Mouse (Mus musculus) thymus, postnatal 14 days (tissue): ENCODE data around the gene Entpd5.

Source experiments
- DNase-seq: peaks from one replicate; pipeline ENCODE4 v3.0.0; 2021

Entpd5 gene

DNA sequence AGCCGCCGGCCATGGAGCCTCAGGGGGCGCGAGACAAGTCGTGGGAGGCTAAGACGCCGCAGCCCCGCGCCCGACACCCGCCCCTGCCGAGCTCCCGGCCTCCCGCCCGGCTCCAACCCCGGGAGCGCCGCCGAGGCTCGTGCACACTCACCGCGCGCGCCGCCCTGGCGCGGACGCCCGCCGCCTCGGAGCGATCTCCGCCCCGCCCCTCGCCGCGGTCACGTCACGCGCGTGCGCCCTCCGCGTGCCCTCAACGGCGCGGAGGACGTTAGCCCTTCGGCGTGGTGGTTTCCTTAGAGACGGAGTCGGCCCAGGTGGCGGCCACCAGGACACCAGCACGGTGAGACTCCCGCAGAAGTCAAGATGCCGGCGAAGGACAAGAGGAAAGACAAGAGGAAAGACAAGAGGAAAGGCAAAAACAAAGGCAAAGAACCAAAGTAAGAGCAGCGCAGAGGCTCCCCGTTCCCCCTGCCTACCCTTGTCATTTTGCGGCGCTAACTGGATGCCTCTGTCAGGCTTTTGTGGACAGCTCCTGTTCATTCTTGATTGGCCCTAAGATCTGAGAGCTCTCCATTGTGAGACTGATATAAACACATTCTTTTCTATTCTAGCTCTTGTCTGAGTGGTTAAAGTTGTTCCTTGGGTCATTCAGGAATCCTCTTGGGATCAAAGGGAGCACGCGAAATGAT, at the start of gene Entpd5, which contains the start of gene Bbof1:
Entpd5 (minus strand) TSS at position 211 of the 689 bp plus-strand sequence.
Bbof1 (plus strand) TSS at position 253 of the 689 bp plus-strand sequence.
- peak; percentile 95 for DNase-seq

DNA sequence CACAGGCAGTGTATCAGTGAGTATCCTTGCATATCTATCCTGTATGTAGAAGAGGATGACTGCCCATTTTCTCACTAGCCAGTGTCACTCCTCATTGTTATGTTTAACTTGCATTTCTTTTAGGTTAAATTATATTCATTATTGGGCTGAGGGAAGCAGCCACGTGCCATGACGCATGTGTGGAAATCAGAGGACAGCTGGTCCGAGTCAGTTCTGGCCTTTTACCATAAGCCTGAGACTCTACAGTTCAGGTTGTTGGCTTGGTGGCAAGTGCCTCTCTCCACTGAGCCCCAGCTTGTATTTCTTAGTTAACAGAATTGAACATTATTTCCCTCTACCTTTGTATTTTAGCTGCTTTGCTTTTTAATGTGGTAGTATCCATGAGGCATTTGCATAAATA, 48.1 kb upstream of the Entpd5 start:
- no peak for DNase-seq

GRCm38 (mm10) chr12:84451801-84452200, 43.0 kb upstream of the Entpd5 start:
- DNase-seq = no peak

DNA sequence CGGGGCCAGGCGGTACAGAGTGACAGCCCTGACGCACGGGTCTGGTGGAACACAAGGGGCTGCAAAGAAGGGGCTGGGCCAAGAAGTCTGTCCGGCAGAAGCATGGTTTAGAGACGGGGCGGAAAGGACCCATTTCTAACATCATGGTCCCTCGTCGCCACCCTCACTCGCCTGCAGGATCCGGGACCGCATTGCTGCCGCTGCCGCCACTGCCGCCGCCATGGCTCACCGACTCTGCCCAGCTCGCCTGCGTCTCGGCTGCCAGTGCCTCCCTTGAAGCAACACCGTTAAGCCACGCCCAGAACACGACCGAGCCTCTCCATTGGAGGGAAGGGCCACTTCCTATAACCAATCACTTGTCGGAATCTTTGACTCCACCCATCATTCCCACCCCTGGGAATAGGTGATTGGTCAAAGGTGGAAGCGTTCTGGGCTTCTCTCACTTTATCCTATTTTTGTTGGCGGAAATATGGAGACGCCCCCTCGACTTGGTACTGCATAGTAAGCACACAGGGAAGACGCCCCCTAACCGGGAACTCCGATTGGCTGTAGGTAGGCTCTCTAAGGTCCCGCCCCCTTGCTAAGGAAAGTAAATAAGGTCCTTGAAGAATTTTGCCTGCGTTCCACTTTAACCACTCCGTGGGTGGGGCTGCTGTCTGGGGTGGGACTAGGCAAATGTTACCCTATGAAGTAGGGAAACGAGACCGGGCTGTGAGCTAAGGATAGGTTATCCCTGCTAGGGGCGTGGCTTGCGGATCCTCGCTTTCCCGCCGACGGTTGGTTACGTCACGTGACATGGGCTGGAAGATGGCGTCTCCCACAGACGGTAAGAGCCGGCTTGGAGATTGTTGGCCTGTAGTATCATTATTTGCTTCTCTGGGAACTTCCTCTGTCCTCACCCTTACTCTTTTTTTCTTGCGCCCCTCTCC, 42.2 kb upstream of the Entpd5 start, which contains the start of the genes Aldh6a1 and Lin52:
Aldh6a1 (minus strand) TSS at position 287 of the 929 bp plus-strand sequence.
Lin52 (plus strand) TSS at position 705 of the 929 bp plus-strand sequence.
- DNase-seq = peak; percentile 96

DNA sequence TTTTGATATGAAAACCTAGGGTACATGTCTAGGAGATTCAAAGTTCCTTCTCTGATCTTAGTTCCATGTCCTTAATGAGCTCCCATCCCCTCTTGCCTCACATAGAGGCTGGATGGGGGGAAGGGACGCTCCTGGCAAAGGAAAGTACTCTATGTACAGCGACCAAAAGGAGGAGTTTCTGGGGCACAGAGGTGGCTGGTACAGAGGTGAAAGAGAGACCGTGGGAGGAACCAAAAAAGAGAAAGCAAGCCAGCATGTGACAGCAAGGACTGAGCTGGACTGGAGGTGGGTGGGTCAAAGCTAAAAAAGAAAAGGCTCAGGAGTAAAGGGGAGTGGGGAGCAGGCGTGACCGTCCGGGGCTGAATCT, 41.5 kb upstream of the Entpd5 start:
- no peak for DNase-seq

DNA sequence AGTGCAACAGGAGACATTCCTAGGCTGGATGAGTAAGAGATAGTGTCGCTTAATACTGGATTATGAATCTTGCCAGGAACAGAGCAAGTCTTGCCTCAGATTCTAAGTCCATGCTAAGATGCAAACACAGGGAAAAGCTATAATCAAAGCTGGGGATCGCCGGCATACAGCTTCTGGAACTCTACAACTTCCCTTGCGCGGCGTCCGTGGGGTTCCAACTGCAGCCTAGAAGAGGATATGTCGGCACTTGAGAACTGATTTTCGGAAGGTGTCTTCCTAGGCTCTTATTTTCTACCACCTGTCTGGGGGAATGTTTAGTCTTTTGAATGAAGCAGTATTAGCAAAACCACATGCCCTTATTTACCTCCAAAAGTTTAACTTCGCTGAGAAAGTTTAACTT, 41.1 kb upstream of the Entpd5 start:
- DNase-seq = peak; percentile 8

DNA sequence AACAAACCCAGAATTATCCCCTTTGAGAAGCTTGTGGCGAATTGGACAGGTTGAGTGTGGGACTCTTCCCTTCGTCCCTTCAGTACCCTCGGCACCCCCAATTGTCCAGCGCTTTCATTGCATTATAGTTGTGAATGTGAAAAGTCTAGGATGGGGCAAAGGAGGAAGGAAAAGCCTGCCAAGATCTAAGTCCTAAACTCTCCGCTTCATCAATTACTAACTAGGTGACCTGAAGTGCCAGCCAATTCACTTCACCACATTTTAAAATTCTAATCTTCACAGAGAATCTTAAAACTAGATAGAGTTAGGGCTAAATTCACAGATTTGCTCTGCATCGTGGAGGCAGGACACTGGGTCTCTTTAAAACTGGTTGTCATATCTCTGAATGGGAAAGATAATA, 39.4 kb upstream of the Entpd5 start:
- no peak for DNase-seq

GRCm38 (mm10) chr12:84447386-84447785, 38.6 kb upstream of the Entpd5 start:
- DNase-seq = no peak

DNA sequence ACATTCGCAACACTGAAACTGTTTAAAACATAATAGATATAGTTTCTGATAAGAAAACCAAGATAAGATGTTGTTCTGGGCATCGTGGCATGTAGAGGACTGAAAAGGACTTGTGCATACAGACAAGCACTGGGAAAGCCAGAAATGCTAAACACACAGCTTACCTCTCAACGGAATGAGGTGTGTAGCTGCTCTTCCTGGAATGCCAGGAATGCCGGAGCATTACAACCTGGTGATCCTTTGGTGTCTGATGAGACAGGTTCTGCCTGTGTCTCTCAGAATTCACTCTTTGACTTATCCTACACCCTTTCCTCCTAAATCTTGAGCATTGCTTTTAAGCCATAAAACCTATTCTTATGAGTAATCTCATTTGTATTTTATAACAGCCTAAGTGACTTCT, 33.7 kb upstream of the Entpd5 start:
- DNase-seq = no peak

DNA sequence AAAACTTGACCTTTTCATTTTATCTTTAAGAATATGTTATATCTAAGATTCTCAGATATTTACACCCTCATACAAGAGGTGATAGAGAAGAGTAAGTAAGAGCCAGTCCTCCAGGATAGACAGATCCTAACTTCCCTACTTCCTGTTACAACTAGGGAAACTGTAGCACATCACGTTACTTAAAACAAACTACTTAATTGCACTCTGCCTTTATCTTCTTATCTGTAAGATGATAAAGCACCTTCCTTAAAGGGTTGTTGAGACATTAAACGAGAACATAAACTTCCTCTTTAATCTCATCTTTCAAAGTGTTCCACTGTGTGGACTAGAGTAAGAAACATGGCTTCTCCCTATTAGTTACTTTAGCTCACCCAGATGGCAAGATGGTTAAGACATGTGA, 29.9 kb upstream of the Entpd5 start:
- DNase-seq = no peak

DNA sequence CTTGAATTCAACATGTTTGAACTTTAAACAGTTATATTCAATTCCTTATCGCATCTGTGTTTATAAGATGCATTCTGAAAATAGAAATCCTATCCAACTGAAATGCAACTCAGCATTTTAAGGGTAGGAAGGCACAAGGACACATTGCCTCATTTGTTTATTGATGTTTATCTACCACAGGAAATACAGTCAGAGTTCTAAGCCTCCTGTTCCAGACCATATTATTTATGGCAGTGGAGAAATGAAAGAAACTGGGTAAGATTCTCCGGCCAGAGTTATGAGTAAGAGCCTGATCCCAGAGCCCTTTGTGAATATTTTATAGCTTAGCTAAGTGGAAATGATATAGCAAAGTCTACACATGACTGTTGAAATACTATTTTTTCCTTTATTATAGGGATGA, 21.0 kb upstream of the Entpd5 start:
- DNase-seq = no peak

DNA sequence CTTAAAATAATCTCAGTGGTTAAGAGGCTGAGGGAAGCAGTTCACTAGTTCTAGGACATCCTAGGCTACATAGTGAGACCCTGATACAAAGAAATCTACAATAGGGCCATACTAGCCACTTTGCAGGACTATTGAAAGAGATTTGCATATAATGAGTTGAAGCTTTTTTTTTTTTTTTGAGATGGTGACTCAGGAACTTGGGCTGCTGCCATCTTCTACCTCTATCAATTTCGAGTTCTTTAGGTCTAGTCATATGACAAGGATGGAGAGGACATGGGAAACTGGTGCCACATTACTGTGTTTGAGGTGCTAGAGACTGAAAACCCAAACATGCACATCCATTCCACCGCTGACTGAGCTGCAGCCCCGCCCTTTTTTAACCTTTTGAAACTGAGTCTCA, 15.2 kb upstream of the Entpd5 start:
- DNase-seq = no peak

DNA sequence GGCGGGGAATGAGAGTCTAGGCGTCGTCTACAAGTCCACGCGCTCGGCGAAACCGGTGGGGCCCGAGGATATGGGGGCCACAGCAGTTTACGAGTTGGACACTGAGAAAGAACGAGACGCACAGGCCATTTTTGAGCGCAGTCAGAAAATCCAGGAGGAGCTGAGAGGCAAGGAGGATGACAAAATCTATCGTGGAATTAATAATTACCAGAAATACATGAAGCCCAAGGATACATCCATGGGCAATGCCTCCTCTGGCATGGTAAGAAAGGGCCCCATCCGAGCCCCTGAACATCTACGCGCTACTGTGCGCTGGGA, 8.7 kb upstream of the Entpd5 start:
- DNase-seq = no peak

- peak; percentile 88 for DNase-seq
These were observed 8.2 kb upstream of the Entpd5 start, which contains the start of gene Rnf113a2 for GRCm38 (mm10) chr12:84416834-84417604. Gene Rnf113a2 (plus strand): TSS chr12:84417196.

DNA sequence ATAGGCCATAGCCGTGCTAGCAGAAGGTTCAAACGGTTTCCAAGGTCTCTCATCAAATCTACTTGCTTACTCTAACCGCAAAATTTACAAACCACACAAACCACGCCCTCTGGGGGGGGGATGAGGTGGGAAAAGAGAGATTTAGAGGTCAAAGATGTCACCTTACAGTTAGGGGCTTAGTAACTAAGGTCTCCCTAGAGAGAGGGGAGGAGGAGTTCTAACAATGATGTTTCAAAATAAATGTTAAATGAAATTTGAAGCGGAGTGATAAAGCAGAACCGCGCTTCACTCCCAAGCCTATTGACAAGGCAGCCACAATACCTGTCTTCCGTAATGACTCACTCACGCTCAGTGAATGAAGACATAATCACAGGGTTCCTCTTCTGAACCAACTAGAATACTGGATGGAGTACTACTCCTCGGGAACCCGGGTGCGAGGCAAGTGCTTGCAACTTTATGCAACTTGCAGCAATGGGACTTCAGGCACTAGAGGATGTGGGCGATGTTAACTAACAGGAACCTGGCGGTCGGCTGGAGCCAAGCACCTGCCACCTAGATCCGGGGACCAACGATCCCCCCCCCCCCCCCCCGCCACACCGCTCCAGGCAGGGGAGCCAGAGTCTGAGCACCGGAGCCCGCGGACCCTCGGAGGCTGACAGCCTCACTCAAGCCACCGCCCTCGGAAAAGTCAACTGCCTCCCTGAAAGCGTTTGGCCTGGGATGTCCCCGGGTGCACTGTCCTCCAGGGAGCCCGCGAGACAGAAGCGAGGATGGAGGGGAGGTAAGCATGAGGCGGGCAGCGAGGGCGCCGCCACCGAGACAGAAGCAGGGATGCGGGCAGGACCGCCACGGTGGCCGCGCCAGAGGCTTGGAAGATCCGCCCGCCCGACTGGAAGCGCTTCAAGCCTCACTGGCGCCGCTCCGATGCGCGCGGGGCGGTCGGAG, 683 bp downstream of the Entpd5 start:
- peak; percentile 87 for DNase-seq

DNA sequence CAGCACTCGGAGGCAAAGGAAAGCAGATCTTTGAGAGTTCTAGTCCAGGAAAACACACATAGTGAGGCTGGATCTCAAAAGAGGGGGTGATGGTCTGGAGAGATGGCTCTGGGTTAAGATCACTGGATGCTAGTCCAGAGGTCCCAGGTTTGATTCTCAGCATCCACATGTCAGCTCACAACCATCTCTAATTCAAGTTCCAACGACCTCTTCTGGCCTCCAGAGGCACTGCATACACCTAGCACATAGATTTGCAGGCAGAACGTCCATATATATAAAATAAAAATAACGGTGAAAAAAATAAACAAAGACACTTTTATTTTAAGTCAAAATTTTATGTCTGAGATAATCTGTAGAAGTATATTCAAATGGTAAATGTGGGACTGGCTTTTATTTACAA, 1.6 kb downstream of the Entpd5 start:
- DNase-seq = peak; percentile 14

DNA sequence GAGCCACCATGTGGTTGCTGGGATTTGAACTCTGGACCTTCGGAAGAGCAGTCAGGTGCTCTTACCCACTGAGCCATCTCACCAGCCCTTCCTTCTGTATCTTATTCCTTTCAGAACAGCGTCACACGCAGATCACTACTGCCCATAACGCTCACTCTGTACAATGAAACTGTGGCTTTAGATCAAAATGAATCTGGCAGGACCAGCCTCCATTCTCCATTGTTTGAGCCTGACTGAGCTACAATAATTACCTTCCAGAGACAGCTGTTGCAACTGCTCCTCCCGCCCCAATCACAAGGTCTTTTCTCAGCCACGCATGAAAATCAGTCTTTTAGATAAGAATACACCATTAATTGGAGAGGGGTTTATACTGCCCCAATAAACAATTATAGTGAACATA, 4.3 kb downstream of the Entpd5 start:
- DNase-seq = no peak

DNA sequence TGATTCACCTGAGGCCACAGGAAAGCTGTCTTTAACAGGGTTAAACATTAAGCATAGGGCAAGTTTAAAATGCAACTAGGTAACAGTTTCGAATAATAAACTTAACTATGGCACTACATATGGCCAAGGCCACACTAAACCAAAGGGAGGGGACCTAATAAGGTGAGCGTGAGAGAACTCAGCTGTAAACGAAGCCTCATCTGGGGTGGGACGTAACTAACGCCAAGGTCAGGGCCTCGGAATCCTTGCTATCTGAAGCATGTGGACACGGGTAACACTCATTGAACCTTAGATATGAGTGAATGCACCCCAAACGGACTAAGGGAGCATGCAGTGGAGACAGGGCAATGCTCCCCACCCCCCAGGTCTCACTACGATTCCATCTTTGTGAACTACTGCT, 5.9 kb downstream of the Entpd5 start:
- DNase-seq = no peak

DNA sequence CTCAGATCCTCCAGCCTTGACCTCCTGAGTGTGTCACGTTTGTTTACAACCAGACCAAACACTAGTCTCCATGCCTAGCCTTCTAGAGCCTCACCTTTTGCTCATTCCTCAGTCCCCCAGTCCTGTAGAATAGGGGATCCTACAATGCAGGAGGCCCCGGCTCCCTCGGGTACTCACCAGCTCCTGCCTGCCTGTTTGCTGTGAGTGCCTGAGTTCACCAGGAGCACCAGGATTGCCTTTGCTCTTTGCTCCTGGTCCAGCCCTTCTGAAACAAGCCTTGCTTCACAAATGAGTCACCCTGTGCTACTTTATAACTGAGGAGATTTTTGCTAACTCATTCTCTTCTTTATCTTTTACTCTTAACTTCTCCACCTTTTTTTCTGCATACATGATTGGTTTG, 8.2 kb downstream of the Entpd5 start:
- no peak for DNase-seq

DNA sequence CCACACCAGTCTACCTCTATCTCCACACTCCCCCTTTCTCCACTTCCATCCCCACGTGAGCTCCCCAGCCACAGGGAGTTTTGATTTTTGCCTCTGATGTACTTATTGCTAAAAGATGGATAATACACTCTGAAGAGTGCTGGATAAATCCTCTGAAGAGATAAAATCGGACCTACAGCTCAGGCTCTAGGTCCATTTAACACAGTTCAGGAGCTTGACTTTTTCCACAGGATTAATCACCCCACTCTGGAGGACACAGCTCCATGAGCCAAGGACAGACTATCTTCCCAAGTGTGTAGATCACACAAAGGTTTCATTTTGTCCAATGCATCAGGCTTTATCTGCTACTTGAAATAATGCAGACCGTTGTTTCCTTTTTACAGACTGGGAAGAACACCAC, 8.8 kb downstream of the Entpd5 start:
- no peak for DNase-seq

DNA sequence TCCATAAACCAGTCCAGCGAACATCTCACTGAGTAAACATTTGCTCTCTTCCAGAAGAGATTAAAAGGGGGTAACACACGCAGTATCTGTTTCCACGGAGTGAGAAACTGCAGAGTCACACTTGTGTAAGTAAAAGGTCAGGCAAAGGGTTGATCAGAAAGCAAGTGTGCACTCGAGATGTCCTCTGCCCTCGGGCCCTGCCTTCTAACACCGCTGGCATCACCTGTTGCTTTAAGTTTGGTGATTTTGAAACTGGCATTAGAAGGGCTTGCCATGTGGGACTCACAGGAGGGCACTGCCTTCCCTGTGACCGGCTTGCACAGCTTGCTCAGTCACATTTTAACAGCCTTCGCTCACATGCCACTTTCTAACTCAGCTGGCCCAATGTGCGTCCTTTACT, 9.2 kb downstream of the Entpd5 start:
- no peak for DNase-seq

GRCm38 (mm10) chr12:84399135-84399534, 9.7 kb downstream of the Entpd5 start:
- no peak for DNase-seq
